Mouse (Mus musculus): Measurements from ENCODE around the gene Dop1b. TPM values are rescaled to one million over a fixed set of nuclear protein-coding genes. Genes with fewer than 3 reads are reported as not detected.

Gene Dop1b
- total RNA-seq (2023) = 45.4 to 60.6 TPM (median 51.7 TPM) in 4 replicates

DNA sequence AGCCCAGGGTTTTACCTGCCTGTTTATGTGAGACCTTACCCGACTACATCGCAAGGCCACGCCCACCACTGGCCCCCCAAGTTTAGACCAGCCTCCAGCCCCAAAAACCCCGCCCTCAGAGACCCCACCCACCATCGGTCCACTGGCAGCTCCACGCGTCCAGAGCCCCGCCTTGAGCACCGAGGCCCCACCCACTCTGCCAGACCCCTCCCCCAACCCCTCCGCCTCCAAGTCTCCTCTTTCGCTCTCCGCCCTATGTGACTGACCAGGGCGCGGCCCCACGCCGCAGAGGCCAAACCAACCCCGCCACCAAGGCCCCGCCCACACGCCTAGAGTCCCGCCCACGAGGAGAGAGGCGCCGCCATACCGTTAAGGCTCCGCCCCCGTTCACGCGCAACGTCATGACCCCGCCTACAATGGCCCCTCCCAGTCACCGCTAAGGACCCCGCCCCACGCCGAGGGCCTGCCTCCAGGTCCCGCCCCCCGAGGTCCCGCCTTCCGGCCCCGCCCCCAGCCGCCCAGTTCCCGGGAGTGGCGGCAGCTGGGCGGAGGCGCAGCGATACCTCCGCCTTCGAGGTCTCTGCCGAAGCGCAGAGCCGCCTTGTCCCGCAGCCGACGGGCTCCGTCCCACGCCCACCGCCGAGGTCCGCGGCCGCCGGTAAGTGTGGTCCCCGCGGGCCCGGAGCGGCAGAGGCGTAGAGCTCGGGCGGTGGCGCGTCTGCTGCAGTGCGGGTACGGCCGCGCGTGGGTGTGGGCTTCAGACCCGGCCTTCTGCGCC is at the start of gene Dop1b:
Gene Dop1b (plus strand): TSS at position 494 of the 778 bp plus-strand sequence.

DNA sequence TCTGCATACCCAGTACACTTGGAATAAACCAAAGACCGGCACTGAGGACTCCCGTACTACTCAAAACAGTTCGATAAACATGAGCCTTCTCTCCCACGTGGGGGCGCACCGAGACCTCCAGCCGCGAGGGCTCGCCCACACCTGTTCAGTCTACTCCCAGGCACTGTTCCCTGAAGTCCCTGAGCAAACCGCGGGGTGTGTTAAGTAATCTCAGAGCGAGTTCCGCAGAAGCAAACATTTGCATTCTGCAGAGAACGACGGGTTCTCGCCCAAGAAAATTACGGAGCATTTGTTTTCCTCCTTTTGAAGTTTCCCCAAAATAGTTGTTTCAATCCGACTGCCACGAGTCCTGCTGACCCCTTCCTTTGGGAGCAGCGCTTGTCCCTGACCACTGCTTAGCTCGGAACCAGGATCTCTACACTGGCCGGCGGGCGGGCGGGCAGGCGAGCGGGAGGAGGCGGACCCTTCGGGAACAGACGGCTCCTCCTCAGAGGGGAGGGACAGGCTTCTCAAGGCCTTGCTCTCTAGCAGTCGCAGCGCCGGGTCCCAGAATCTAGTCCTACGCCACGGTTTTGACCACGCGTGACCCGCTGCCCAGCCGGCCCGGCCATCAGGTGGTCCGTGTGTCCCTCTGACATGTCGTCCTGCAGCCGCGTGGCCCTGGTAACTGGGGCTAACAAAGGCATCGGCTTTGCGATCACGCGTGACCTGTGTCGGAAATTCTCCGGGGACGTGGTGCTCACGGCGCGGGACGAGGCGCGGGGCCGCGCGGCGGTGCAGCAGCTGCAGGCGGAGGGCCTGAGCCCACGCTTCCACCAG is 28.8 kb upstream of the Dop1b start, which contains the start of gene Cbr3:
Gene Cbr3 (plus strand): TSS at position 527 of the 819 bp plus-strand sequence.

DNA sequence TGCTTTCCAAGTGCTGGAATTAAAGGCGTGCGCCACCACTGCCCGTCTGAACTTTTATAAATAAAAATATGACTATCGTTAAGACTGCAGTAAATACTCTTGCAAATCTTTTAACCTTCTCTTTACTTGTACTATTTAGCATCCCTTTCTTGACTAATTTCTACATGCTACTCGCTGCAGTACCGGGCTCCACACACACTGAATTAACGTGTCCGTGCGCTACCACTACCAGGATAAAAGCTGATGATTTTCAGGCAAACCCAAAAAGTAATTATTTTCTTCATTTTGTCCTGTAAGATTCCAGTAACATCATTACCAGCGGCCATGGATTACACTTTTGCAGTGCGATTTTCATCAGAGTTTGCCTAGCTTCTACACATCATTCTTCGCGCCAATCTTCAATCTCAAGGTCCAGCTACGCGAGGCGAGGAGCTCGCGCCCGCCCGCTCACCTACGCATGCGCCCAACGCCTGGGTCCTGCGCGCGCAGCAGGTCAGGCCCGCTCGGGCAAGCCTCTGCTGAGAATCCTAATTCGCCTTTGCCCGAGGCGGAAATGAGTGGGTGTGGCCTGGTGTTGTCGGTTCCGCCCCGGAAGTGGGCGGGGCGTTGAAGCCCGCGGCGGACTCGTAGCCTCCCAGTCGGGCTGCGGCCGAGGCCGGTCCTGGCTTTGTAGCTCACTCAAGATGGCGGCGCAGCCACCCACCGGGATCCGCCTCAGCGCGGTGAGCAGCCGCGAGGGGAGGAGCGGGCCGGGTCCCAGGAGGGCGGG is 120.1 kb downstream of the Dop1b start, which contains the start of gene Morc3:
Gene Morc3 (plus strand): TSS at position 495 of the 769 bp plus-strand sequence.

Other genes with a start within 250 kb of the Dop1b start
- gene Setd4, start 107.8 kb upstream of the Dop1b start, total RNA-seq (2023) = 14.5 to 17.2 TPM (median 15.4 TPM) in 4 replicates
- gene Cbr1, start 106.1 kb upstream of the Dop1b start, total RNA-seq (2023) = 16.7 to 19.7 TPM (median 19.3 TPM) in 4 replicates
- 0.66 to 1.1 TPM (median 0.74 TPM) in 4 replicates for gene Gm5678, start 83.8 kb upstream of the Dop1b start, total RNA-seq (2023)
- not detected in 4 replicates for gene Cbr3, start 28.7 kb upstream of the Dop1b start, total RNA-seq (2023)
- 123 to 154 TPM (median 139 TPM) in 4 replicates for gene Morc3, start 120.2 kb downstream of the Dop1b start, total RNA-seq (2023)
- gene Chaf1b, start 172.0 kb downstream of the Dop1b start, total RNA-seq (2023) = 12.1 to 15.7 TPM (median 15.0 TPM) in 4 replicates

Measured in B cell, adult 62 days (primary cell).